ENCODE assay signal across 16 mouse cellular contexts in the genomic region with DNA sequence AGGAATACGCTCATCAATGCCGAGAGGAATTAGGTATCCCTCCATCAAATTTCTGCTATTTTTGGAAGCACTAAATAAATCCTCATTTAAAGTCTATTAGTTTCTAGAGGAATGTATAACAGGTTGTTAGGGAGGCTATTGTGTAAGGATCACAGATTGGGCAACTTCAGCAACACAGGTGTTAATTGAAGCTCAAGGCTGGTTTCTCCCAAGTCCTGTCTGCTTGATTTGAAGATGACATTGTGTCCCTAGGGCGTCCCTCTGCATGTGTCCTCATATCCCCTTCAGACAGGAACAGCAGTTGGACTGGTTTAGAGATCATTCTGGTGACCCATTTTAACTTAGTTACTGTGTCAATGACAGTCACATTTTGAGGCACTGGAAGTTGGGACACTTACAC.
"Had no signal": no experiment of that assay in that cellular context is flagged by ENCODE, and none has a peak within 500 bp of the region (broad histone marks: within the 10 kb centered on the region; RNA-seq: fewer than 3 reads in every experiment).

No protein-coding gene starts in this region.

- H3K4me1 ChIP-seq: neural tube, embryonic 13.5 days; neural tube, embryonic 15.5 days; stomach, embryonic 15.5 days had no signal

- H3K27ac ChIP-seq: neural tube, embryonic 13.5 days; neural tube, embryonic 15.5 days; stomach, embryonic 15.5 days; stomach, postnatal 0 days had no signal

- H3K27me3 ChIP-seq: neural tube, embryonic 13.5 days; neural tube, embryonic 15.5 days; stomach, embryonic 15.5 days had no signal

- H3K9ac ChIP-seq: neural tube, embryonic 13.5 days; neural tube, embryonic 15.5 days; stomach, embryonic 15.5 days had no signal

- H3K4me3 ChIP-seq: neural tube, embryonic 13.5 days; neural tube, embryonic 15.5 days; stomach, embryonic 15.5 days had no signal

- H3K36me3 ChIP-seq: neural tube, embryonic 13.5 days; neural tube, embryonic 15.5 days; stomach, embryonic 15.5 days had no signal

- H3K4me2 ChIP-seq: neural tube, embryonic 13.5 days; neural tube, embryonic 15.5 days; stomach, embryonic 15.5 days had no signal

- H3K9me3 ChIP-seq: neural tube, embryonic 13.5 days; neural tube, embryonic 15.5 days; stomach, embryonic 15.5 days had no signal

- DNase-seq: retina, postnatal 1 day; right cerebral cortex, adult 18-20 months; right cerebral cortex, postnatal 14 days; right cerebral cortex, postnatal 25 days; right cerebral cortex, postnatal 4 days; spleen, adult 18-20 months; thymus, adult 18-20 months; thymus, adult 2 months; thymus, postnatal 14 days; thymus, postnatal 25 days; thymus, postnatal 36 days; thymus, postnatal 4 days had no signal
